Mouse (Mus musculus) megakaryocyte, embryonic 14.5 days (primary cell): ENCODE results near the gene Slc19a2. TPM values are rescaled to one million over a fixed set of nuclear protein-coding genes. Genes with fewer than 3 reads are reported as not detected.
A peak's percentile ranks its signal among the peaks of the same experiment; 100 is the strongest.

Experiments used
- H3K27me3 ChIP-seq: replicated peaks from 2 replicates; pipeline ENCODE3; 2012; ENCODE audit warnings: inconsistent platforms
- H3K36me3 ChIP-seq: replicated peaks from 2 replicates; pipeline ENCODE3; 2012; ENCODE audit warnings: low read length, inconsistent platforms, mixed read lengths
- H3K4me1 ChIP-seq: 2 replicates; pipeline ENCODE4 v1.6.1; 2012; ENCODE audit warnings: inconsistent platforms
- H3K4me3 ChIP-seq: replicated peaks from 2 replicates; pipeline ENCODE3; 2012; ENCODE audit warnings: moderate library complexity, mild to moderate bottlenecking, inconsistent platforms
- H3K9me3 ChIP-seq: 2 replicates; pipeline ENCODE4 v1.6.1; 2012; ENCODE audit warnings: inconsistent platforms
- FLI1 ChIP-seq: IDR thresholded peaks from 2 replicates; pipeline ENCODE4 v1.6.1; 2012; ENCODE audit warnings: low read length, inconsistent platforms, mixed read lengths
- GATA1 ChIP-seq: IDR thresholded peaks from 3 replicates; pipeline ENCODE4 v1.6.1; 2012; ENCODE audit warnings: mixed read lengths, low read length, inconsistent platforms, borderline replicate concordance
- polyA plus RNA-seq: library from polyadenylated mRNA; stranded (reverse); fragments of >175 nt; gene quantifications from 2 replicates; pipeline ENCODE4 v1.2.3, GENCODE M21; 2012; ENCODE audit warnings: low replicate concordance; ENCODE audit not compliant: insufficient read depth

Slc19a2 gene
- polyA plus RNA-seq, 1 experiment, result 7.3 TPM

- Histone ChIP-seq H3K4me1 (peaks cover 21% of the 10 kb centered on the region), H3K27me3 (no peaks in the 10 kb centered on the region), H3K36me3 (peaks cover 26% of the 10 kb centered on the region), H3K9me3 (no peaks in the 10 kb centered on the region), H3K4me3 (no peak overlapping the region)
- TF ChIP-seq GATA1 (no peak), FLI1 (no peak)
Observed at GRCm38 (mm10) chr1:164276552-164276951, 27.7 kb downstream of the Slc19a2 start.

DNA sequence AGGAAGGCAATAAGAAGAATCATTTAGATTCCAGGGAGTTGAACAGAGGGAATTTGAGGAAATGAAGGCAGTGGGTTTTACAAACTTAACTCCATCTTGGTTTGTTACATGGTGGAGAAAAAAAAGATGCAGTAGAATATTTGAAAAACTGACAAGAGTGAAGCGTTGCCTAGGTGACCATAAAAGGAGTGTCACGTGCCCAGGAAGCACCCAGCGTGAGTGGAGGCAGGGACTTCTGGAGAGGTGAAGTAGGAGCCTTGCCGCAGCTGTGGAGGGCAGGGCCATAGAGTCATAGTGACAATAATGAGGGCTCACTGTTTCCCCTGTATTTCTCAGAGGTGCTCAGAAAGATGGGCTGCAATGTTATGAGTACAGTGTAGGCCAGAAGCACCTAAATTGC is 30.5 kb downstream of the Slc19a2 start:
- Histone ChIP-seq H3K4me3 (no peak overlapping the region), H3K36me3 (peaks cover 52% of the 10 kb centered on the region), H3K4me1 (peaks cover 28% of the 10 kb centered on the region), H3K27me3 (no peaks in the 10 kb centered on the region), H3K9me3 (no peaks in the 10 kb centered on the region)
- no peak for TF ChIP-seq FLI1
- no peak for TF ChIP-seq GATA1

DNA sequence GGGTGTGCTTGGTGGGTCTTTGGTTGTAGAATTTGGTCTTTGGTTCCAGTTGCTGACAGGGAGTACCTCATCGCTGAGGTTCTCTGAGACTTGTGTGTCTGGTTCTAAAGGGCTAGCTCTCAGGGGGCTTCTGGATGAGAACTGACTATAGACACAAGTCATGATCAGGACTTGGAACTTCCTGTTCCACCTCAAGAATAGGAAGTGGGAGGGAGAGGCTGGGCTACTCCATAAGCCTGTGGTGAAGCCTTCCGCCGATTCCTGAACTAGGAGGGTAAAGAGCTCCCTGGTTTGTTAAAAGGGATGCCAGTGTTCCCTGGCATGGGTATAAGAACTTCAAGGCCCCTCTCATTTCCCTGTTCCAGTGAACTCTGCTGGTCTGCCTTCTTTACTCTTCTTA is 35.2 kb downstream of the Slc19a2 start:
- TF ChIP-seq GATA1, result no peak
- TF ChIP-seq FLI1, result no peak
- H3K27me3 ChIP-seq, result no peaks in the 10 kb centered on the region
- no peak overlapping the region for H3K4me3 ChIP-seq
- H3K9me3 ChIP-seq, result no peaks in the 10 kb centered on the region
- peaks cover 18% of the 10 kb centered on the region for H3K4me1 ChIP-seq
- peaks cover 67% of the 10 kb centered on the region for H3K36me3 ChIP-seq

DNA sequence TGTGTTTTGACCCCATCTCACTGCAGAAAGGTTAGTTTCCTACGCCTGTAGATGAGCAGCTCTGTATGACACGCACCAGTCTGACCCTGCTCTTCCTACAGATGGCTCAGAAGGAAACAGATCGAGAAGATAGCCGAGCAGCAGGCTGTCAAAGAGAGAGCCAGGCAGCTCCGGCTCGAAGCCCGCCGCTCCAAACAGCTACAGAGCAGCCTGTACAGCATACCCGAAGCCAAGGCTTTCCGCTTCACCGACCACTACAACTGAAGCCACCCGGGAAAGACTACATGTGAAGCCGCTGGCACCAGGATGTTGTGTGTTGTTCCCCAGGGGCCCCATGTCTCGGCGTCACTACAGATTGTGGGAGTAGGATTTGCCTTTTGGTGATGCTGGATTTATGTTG is 38.6 kb downstream of the Slc19a2 start:
- Histone ChIP-seq H3K9me3 (no peaks in the 10 kb centered on the region), H3K27me3 (no peaks in the 10 kb centered on the region), H3K4me1 (peaks cover 13% of the 10 kb centered on the region), H3K4me3 (no peak overlapping the region), H3K36me3 (peaks cover 71% of the 10 kb centered on the region)
- TF ChIP-seq GATA1, result no peak
- TF ChIP-seq FLI1, result no peak

GRCm38 (mm10) chr1:164292040-164292439 is 43.2 kb downstream of the Slc19a2 start:
- no peak overlapping the region for H3K4me3 ChIP-seq
- no peaks in the 10 kb centered on the region for H3K4me1 ChIP-seq
- no peaks in the 10 kb centered on the region for H3K27me3 ChIP-seq
- peaks cover 84% of the 10 kb centered on the region for H3K36me3 ChIP-seq
- no peak for TF ChIP-seq GATA1
- no peaks in the 10 kb centered on the region for H3K9me3 ChIP-seq

DNA sequence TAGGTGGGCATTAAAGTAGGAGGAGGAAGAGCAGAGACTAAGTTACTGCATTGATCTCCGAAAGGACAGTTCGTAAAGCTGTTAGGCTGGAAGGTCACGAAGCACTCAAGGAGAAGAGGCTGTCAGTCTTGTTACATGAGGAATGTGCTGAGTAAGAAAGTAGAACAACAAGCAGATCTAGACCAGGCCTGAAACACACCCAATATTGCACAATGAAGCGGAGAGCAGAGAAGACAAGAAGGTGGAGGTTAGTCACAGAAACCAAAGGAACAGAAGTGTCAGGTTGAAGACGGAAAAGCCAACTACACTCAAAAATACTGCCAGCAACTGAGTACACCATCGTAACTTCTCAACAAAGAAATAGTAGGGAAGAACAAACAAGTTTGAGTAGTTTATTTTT is 45.2 kb downstream of the Slc19a2 start:
- TF ChIP-seq GATA1, result no peak
- TF ChIP-seq FLI1, result no peak
- Histone ChIP-seq H3K9me3 (no peaks in the 10 kb centered on the region), H3K4me3 (no peak overlapping the region), H3K36me3 (peaks cover 93% of the 10 kb centered on the region), H3K4me1 (no peaks in the 10 kb centered on the region), H3K27me3 (no peaks in the 10 kb centered on the region)

GRCm38 (mm10) chr1:164296473-164296872 is 47.6 kb downstream of the Slc19a2 start:
- H3K27me3 ChIP-seq, result no peaks in the 10 kb centered on the region
- H3K9me3 ChIP-seq, result no peaks in the 10 kb centered on the region
- H3K4me1 ChIP-seq, result no peaks in the 10 kb centered on the region
- peaks cover 92% of the 10 kb centered on the region for H3K36me3 ChIP-seq
- TF ChIP-seq FLI1, result no peak
- no peak overlapping the region for H3K4me3 ChIP-seq

- H3K9me3 ChIP-seq, result no peaks in the 10 kb centered on the region
- TF ChIP-seq GATA1 (no peak), FLI1 (no peak)
- no peaks in the 10 kb centered on the region for H3K27me3 ChIP-seq
- no peak overlapping the region for H3K4me3 ChIP-seq
- peaks cover 83% of the 10 kb centered on the region for H3K36me3 ChIP-seq
- peaks cover 18% of the 10 kb centered on the region for H3K4me1 ChIP-seq
Observed at GRCm38 (mm10) chr1:164301949-164302348, 53.1 kb downstream of the Slc19a2 start.

DNA sequence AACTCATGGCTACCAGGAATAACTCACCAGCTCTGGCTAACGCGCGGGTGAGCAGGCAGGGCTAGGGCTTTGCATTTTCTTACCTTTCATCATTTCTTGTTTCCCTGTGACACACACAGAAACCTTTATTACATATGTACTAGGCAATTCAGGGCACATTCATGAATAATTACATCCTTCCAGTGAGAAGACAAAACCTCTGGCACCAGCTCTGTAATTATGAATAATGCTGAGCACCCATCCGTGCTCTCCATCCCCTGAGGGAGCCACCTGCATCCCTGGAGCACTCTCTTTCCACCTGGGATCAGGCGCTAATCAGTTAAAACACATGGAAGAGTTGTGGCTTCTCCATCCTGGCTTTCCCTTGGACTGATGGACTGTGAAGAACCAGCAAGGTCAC is 55.0 kb downstream of the Slc19a2 start, which contains the start of gene Nme7:
Nme7 (plus strand) TSS at position 301 of the 400 bp plus-strand sequence.
- no peak within 1 kb of the TSS for H3K4me3 ChIP-seq
- no peak for TF ChIP-seq GATA1
- no peak for TF ChIP-seq FLI1
- peaks cover 65% of the 10 kb centered on the region for H3K36me3 ChIP-seq
- no peaks in the 10 kb centered on the region for H3K27me3 ChIP-seq
- peaks cover 27% of the 10 kb centered on the region for H3K4me1 ChIP-seq
- no peaks in the 10 kb centered on the region for H3K9me3 ChIP-seq

GRCm38 (mm10) chr1:164307124-164307751 is 58.4 kb downstream of the Slc19a2 start, which contains the start of gene Blzf1:
Gene Blzf1 (minus strand): TSS chr1:164307489.
- Histone ChIP-seq H3K27me3 (no peaks in the 10 kb centered on the region), H3K4me3 (peak within 1 kb of the TSS; percentile 96), H3K4me1 (peaks cover 30% of the 10 kb centered on the region), H3K36me3 (peaks cover 43% of the 10 kb centered on the region), H3K9me3 (no peaks in the 10 kb centered on the region)
- TF ChIP-seq GATA1 (0 out of 3 replicates have a peak, but pooled peaks have one; percentile 39), FLI1 (no peak)
